9 mouse cellular contexts compared by ENCODE assay signal in genomic region chr5:113918654-113919053, GRCm38 (mm10). TPM values are rescaled to one million over a fixed set of nuclear protein-coding genes. Genes with fewer than 3 reads are reported as not detected.
DNase-seq lines count a peak whose midpoint lies in the region; ATAC-seq and TF ChIP-seq lines count a peak whose summit lies in the region.
"Had no signal": no experiment of that assay in that cellular context is flagged by ENCODE, and none has a peak within 500 bp of the region (broad histone marks: within the 10 kb centered on the region; RNA-seq: fewer than 3 reads in every experiment).

No protein-coding gene starts in this region.

- no peak for TF ChIP-seq POLR2A in kidney, adult 2 months (IDR thresholded peaks at IDR 0.05; ENCODE audit: low read depth, low read length)

- H3K27me3 ChIP-seq in kidney, adult 2 months (replicated peaks; ENCODE audit: control insufficient read depth, insufficient read depth, low read length), result no peaks in the 10 kb centered on the region

- no peaks in the 10 kb centered on the region; the same call in 1 of the 2 replicates for H3K4me1 ChIP-seq in kidney, adult 2 months (ENCODE audit: control insufficient read depth, insufficient read depth, low read length)

- H3K36me3 ChIP-seq in kidney, adult 2 months (ENCODE audit: control insufficient read depth, insufficient read depth, low read length), result no peaks in the 10 kb centered on the region

- peak; percentile 76 for DNase-seq in kidney, adult 2 months
- peak; percentile 44 for DNase-seq in lung, postnatal 14 days
- no peak for DNase-seq in ovary, postnatal 14 days (ENCODE audit: low spot score)
- DNase-seq in MN1 (ENCODE audit: low spot score), result no peak
- no peak for DNase-seq in layer of hippocampus, adult 2 months (ENCODE audit: low spot score in 2 of 2)

- TF ChIP-seq CTCF in kidney, adult 2 months (conservative IDR thresholded peaks at IDR 0.05; ENCODE audit: insufficient read depth, insufficient read length, low read depth, low read length), result no peak
- no peak for TF ChIP-seq CTCF in layer of hippocampus, adult 2 months (conservative IDR thresholded peaks at IDR 0.05)

- H3K4me3 ChIP-seq in kidney, adult 2 months (ENCODE audit: insufficient read depth, low read depth, low read length), result no peak overlapping the region
- H3K4me3 ChIP-seq in layer of hippocampus, adult 2 months, result no peak overlapping the region
- H3K4me3 ChIP-seq: myocyte had no signal

- H3K27ac ChIP-seq in kidney, adult 2 months (ENCODE audit: insufficient read depth, low read depth, low read length), result peak overlapping the region; percentile 93
- H3K27ac ChIP-seq in layer of hippocampus, adult 2 months, result no peak overlapping the region

- peak; percentile 69 for ATAC-seq in activated CD4-positive, CD25-positive, alpha-beta regulatory T cell, adult 4 months
- peak; percentile 99 for ATAC-seq in granulocyte monocyte progenitor cell, adult 5-6 weeks (replicated peaks; ENCODE audit: poor library complexity, severe bottlenecking)
- ATAC-seq in erythroblast, adult 5-6 weeks (replicated peaks; ENCODE audit: low FRiP score, poor library complexity, severe bottlenecking), result no peak

- WGBS in kidney, adult 2 months, result 31% methylated on average over 9 of the region's 9 CpGs

RNA-seq across cellular contexts. Expression of gene Coro1c, which starts 10.1 kb away (rescaled TPM):
- polyA plus RNA-seq in activated CD4-positive, CD25-positive, alpha-beta regulatory T cell, adult 4 months (2017; shearing (Covaris generic)), result 10 to 100 TPM; 59.2 to 70.7 TPM
- total RNA-seq in granulocyte monocyte progenitor cell, adult 5-6 weeks (2014; fragmentation: Nextera tagmentation), result 55.8 and 64.9 TPM in 2 replicates
- total RNA-seq in granulocyte monocyte progenitor cell, adult 5-6 weeks (2017), result 80.5 and 102 TPM in 2 replicates
- 43.1 and 43.5 TPM in 2 replicates for polyA plus RNA-seq in kidney, adult 2 months (2012; rRNA removed)
- total RNA-seq in erythroblast, adult 5-6 weeks (2015; ENCODE audit: low replicate concordance), result 23.2 and 30.9 TPM in 2 replicates
- total RNA-seq in erythroblast, adult 5-6 weeks (2017; ENCODE audit: low replicate concordance), result 20.5 and 26.8 TPM in 2 replicates
- total RNA-seq in layer of hippocampus, adult 2 months (2021), result 100 to 1,000 TPM in 1 of 2 experiments, 10 to 100 TPM in 1; 95.2 to 101 TPM

Comparison
In these comparisons a context has a peak if more than half of its experiments do, and no peak if none do; other contexts are left out.
1. DNase-seq: peak in kidney, adult 2 months (single experiment) and lung, postnatal 14 days (single experiment); none in ovary, postnatal 14 days (single experiment), MN1 (single experiment) and layer of hippocampus, adult 2 months (0 of 2).